ENCODE assay signal across 8 mouse cellular contexts in the genomic region with DNA sequence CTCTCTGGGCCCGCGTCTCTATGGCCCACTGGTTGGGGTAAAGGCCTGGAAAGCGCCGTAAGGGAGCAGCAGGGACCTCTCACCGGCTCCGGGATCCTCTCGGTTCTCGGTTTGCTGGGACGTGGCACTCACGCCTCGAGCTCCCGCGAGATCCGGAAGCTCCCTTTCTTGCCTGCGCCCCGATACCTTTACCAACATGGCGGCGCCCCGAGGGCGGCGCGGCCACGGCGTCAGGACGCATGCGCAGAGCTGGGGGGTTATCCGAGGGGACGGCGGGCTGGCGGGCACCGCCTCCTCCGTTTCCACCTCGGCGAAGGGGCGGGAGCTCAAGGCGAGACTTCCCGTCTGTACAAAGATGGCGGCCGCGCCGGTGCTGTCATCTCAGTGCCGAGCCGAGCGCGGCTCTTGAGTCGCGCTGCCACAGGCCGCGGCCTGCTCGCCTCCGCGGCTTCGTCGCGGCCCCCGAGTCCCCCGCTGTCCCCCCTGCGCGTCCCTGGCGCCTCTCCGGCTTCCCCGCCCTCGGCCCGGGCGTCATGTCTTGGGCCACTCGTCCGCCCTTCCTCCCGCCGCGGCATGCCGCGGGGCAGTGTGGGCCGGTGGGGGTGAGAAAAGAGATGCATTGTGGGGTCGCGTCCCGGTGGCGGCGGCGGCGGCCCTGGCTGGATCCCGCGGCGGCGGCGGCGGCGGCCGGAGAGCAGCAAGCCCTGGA. TPM values are rescaled to one million over a fixed set of nuclear protein-coding genes. Genes with fewer than 3 reads are reported as not detected.
DNase-seq lines count a peak whose midpoint lies in the region; ATAC-seq and TF ChIP-seq lines count a peak whose summit lies in the region.

A gene (minus strand): TSS at position 218 of the 709 bp plus-strand sequence.
A gene (plus strand): TSS at position 348 of the 709 bp plus-strand sequence.

- TF ChIP-seq CTCF in cortical plate, adult 2 months (IDR thresholded peaks at IDR 0.05; ENCODE audit: extremely low read depth, insufficient read depth, low read length): no peak

- peak; percentile 42 for ATAC-seq in activated CD4-positive, CD25-positive, alpha-beta regulatory T cell, adult 4 months

- TF ChIP-seq POLR2A in cortical plate, adult 2 months (IDR thresholded peaks at IDR 0.05; ENCODE audit: extremely low read depth, insufficient read depth, low read length): peak; percentile 56

- H3K27me3 ChIP-seq in megakaryocyte, embryonic 14.5 days (replicated peaks): no peaks in the 10 kb centered on the region

- peaks cover 13% of the 10 kb centered on the region for H3K4me1 ChIP-seq in cortical plate, adult 2 months (ENCODE audit: control insufficient read depth, insufficient read depth, low read length)
- peaks cover 66% of the 10 kb centered on the region for H3K4me1 ChIP-seq in megakaryocyte, embryonic 14.5 days

- peak within 1 kb of the TSS; percentile 86 for H3K27ac ChIP-seq in cortical plate, adult 2 months (ENCODE audit: insufficient read depth, low read length)

- peak; percentile 97 to 98 for DNase-seq in gastrocnemius, adult 8-10 months (ENCODE audit: low spot score in 2 of 2)
- DNase-seq in hindlimb bud, embryonic 11.5 days (ENCODE audit: extremely low spot score, low read depth, low spot score): peak; percentile 93
- DNase-seq in left cerebral cortex, adult 8-10 months (ENCODE audit: low spot score in 2 of 2): peak; percentile 95 to 96
- DNase-seq in right cerebral cortex, postnatal 10 days (ENCODE audit: low spot score in 2 of 2): peak; percentile 98 to 99
- DNase-seq in urinary bladder, postnatal 25 days (ENCODE audit: low spot score): peak; percentile 100

- H3K4me3 ChIP-seq in cortical plate, adult 2 months (ENCODE audit: insufficient read depth, low read length): peak within 1 kb of the TSS; percentile 72
- peak within 1 kb of the TSS; percentile 92 for H3K4me3 ChIP-seq in megakaryocyte, embryonic 14.5 days (replicated peaks)

- no peaks in the 10 kb centered on the region for H3K9me3 ChIP-seq in megakaryocyte, embryonic 14.5 days

- peaks cover 60% of the 10 kb centered on the region for H3K36me3 ChIP-seq in megakaryocyte, embryonic 14.5 days (replicated peaks; ENCODE audit: low read length)

RNA-seq across cellular contexts. Expression of the first gene that starts in this region (rescaled TPM):
- 10 to 100 TPM; 34.6 to 49.4 TPM for polyA plus RNA-seq in activated CD4-positive, CD25-positive, alpha-beta regulatory T cell, adult 4 months (2017; shearing (Covaris generic))
- polyA plus RNA-seq in cortical plate, adult 2 months (2012; rRNA removed): 92.7 and 103 TPM in 2 replicates
- total RNA-seq in gastrocnemius, adult 8-10 months (2022): 10 to 100 TPM; 44.2 to 63.5 (median 49.3) TPM
- total RNA-seq in left cerebral cortex, adult 8-10 months (2022): 10 to 100 TPM; 91.2 to 98.6 (median 95.0) TPM
- polyA plus RNA-seq in megakaryocyte, embryonic 14.5 days (2012; ENCODE audit: insufficient read depth, low replicate concordance): 63.6 and 95.7 TPM in 2 replicates

RNA-seq across cellular contexts. Expression of the second gene that starts in this region (rescaled TPM):
- 1 to 10 TPM; 7.2 to 9.0 TPM for polyA plus RNA-seq in activated CD4-positive, CD25-positive, alpha-beta regulatory T cell, adult 4 months (2017; shearing (Covaris generic))
- polyA plus RNA-seq in cortical plate, adult 2 months (2012; rRNA removed): 78.5 and 81.5 TPM in 2 replicates
- total RNA-seq in gastrocnemius, adult 8-10 months (2022): 10 to 100 TPM; 36.8 to 39.3 (median 38.8) TPM
- 10 to 100 TPM; 72.8 to 87.6 (median 78.1) TPM for total RNA-seq in left cerebral cortex, adult 8-10 months (2022)
- 66.5 and 117 TPM in 2 replicates for polyA plus RNA-seq in megakaryocyte, embryonic 14.5 days (2012; ENCODE audit: insufficient read depth, low replicate concordance)

Comparison
In these comparisons a context has a peak if more than half of its experiments do, and no peak if none do; other contexts are left out.
1. Peak in every context shown above with its lines: DNase-seq, ATAC-seq, H3K4me3 ChIP-seq and H3K27ac ChIP-seq.